Mouse (Mus musculus) midbrain, embryonic 10.5 days (tissue): ENCODE results near the gene D1Ertd622e. TPM values are rescaled to one million over a fixed set of nuclear protein-coding genes. Genes with fewer than 3 reads are reported as not detected.
A peak's percentile ranks its signal among the peaks of the same experiment; 100 is the strongest.

Source experiments
- DNase-seq: peaks from one replicate; pipeline ENCODE4 v3.0.0-alpha.2; 2017; ENCODE audit warnings: low spot score
- H3K27ac ChIP-seq: fragments of 300-500 bp; sonication (generic); replicated peaks from 2 replicates; pipeline ENCODE4 v1.5.1; 2016; ENCODE audit warnings: mild to moderate bottlenecking
- H3K27me3 ChIP-seq: fragments of 300-500 bp; sonication (generic); 2 replicates; pipeline ENCODE4 v1.6.1; 2016; ENCODE audit warnings: low read depth, mild to moderate bottlenecking; ENCODE audit not compliant: poor library complexity, severe bottlenecking
- H3K36me3 ChIP-seq: fragments of 300-500 bp; sonication (generic); 2 replicates; pipeline ENCODE4 v1.6.1; 2016; ENCODE audit warnings: mild to moderate bottlenecking, moderate library complexity
- H3K4me1 ChIP-seq: fragments of 300-500 bp; sonication (generic); 2 replicates; pipeline ENCODE4 v1.6.1; 2016
- H3K4me3 ChIP-seq: fragments of 300-500 bp; sonication (generic); 2 replicates; pipeline ENCODE4 v1.5.1; 2016; ENCODE audit warnings: mild to moderate bottlenecking, moderate library complexity
- H3K9me3 ChIP-seq: fragments of 300-500 bp; sonication (generic); replicated peaks from 2 replicates; pipeline ENCODE4 v1.6.1; 2016; ENCODE audit warnings: mild to moderate bottlenecking
- WGBS: fragments of 180-500 bp; shearing (Covaris S2); methylation state at CpG from one replicate; pipeline ENCODE4 v1.1.7; 2016; 5-methylcytosine and 5-hydroxymethylcytosine counted together
- polyA plus RNA-seq: library from polyadenylated mRNA; unstranded; fragments of >200 nt; fragmentation: Nextera tagmentation; extraction: Ambion mirVana; gene quantifications from 2 replicates; pipeline ENCODE4 v1.2.1, GENCODE M21; 2016

D1Ertd622e gene
- polyA plus RNA-seq, 1 experiment from 2014 or later = 39.0 TPM

DNA sequence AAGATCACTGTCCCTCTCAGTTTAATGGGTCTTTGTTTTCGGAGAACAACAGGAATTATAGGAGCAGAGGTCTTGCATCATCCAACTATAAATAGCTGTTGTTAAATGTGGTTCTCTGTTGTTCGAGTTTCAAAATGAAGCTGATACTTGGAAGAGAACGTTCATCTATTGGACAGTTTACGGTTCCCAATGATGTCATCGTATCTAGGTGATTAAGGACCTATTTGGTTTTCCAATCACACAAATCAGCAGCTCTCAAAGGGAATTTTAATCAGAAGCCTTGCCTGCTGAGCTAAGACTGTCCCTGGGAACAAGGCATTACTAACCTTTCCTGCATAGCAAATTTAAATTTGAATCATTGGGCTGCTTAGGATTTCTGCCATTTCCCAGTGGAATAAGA is 31.7 kb downstream of the D1Ertd622e start:
- Histone ChIP-seq H3K4me1 (peaks cover 42% of the 10 kb centered on the region), H3K27ac (peak overlapping the region; percentile 61), H3K9me3 (no peaks in the 10 kb centered on the region), H3K4me3 (no peak overlapping the region), H3K27me3 (no peaks in the 10 kb centered on the region), H3K36me3 (0 out of 2 replicates have a peak, but pooled peaks cover 2% of the 10 kb centered on the region)
- DNase-seq = no peak
- WGBS = 74% methylated on average over 5 of the region's 5 CpGs

DNA sequence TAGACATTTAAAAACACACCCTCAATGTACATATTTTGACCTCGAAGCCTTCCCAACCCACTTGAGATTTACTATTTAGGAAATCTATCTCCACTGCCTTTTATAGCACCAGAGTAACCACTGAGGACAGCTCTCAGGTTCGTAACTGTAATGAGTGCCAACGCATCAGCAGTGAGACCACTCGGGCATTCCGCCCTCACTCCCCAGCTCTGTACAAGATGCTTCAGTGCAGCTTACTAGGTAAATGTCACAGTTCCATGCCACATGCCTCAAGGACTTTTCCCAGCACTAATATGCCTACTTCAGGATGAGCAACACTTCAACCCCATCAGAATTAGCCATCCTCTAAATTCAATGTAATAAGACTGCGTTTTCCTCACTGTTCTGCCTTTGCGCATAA is 33.0 kb downstream of the D1Ertd622e start:
- Histone ChIP-seq H3K9me3 (no peaks in the 10 kb centered on the region), H3K4me1 (peaks cover 54% of the 10 kb centered on the region), H3K4me3 (no peak overlapping the region), H3K27ac (peak overlapping the region; percentile 63; the same call in 1 of the 2 replicates), H3K36me3 (no peaks in the 10 kb centered on the region), H3K27me3 (no peaks in the 10 kb centered on the region)
- 93% methylated on average over 7 of the region's 7 CpGs for WGBS
- no peak for DNase-seq

- Histone ChIP-seq H3K4me1 (peaks cover 62% of the 10 kb centered on the region), H3K4me3 (no peak overlapping the region), H3K27me3 (no peaks in the 10 kb centered on the region), H3K36me3 (no peaks in the 10 kb centered on the region), H3K9me3 (no peaks in the 10 kb centered on the region), H3K27ac (peak overlapping the region; percentile 17; the same call in 1 of the 2 replicates)
- 85% methylated on average over 8 of the region's 8 CpGs for WGBS
- DNase-seq = no peak
These were observed 33.9 kb downstream of the D1Ertd622e start for GRCm38 (mm10) chr1:97628016-97628415.

GRCm38 (mm10) chr1:97625427-97625826 is 36.4 kb downstream of the D1Ertd622e start:
- Histone ChIP-seq H3K4me3 (no peak overlapping the region), H3K9me3 (no peaks in the 10 kb centered on the region), H3K27ac (no peak overlapping the region; the same call in 1 of the 2 replicates), H3K36me3 (no peaks in the 10 kb centered on the region), H3K4me1 (peaks cover 64% of the 10 kb centered on the region), H3K27me3 (no peaks in the 10 kb centered on the region)
- WGBS = 80% methylated on average over 6 of the region's 6 CpGs
- DNase-seq = no peak

DNA sequence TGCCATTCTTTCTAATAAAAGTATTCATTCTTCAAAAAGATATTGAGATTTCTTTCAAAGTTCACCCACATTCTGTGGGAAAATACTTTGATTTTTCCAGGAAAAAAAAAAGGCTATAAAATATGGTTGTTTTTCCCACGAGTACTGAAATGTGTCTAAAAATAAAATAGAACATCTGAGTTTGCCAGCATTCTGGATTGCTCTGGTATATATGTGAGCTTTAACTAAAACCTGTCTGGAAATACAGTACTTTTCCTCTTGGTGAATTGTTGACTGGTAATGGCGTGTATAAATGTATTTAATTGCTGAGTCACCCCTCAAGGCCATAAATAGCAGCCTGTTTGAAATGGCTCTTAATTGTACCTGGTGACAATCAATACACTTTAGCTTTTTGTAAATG is 37.5 kb downstream of the D1Ertd622e start:
- 0 out of 2 replicates have a peak overlapping the region, but pooled peaks have one; percentile 38 for H3K27ac ChIP-seq
- no peaks in the 10 kb centered on the region for H3K36me3 ChIP-seq
- H3K27me3 ChIP-seq = no peaks in the 10 kb centered on the region
- WGBS = 81% methylated on average over 2 of the region's 2 CpGs
- DNase-seq = no peak
- H3K9me3 ChIP-seq = no peaks in the 10 kb centered on the region
- peaks cover 62% of the 10 kb centered on the region for H3K4me1 ChIP-seq
- no peak overlapping the region for H3K4me3 ChIP-seq

DNA sequence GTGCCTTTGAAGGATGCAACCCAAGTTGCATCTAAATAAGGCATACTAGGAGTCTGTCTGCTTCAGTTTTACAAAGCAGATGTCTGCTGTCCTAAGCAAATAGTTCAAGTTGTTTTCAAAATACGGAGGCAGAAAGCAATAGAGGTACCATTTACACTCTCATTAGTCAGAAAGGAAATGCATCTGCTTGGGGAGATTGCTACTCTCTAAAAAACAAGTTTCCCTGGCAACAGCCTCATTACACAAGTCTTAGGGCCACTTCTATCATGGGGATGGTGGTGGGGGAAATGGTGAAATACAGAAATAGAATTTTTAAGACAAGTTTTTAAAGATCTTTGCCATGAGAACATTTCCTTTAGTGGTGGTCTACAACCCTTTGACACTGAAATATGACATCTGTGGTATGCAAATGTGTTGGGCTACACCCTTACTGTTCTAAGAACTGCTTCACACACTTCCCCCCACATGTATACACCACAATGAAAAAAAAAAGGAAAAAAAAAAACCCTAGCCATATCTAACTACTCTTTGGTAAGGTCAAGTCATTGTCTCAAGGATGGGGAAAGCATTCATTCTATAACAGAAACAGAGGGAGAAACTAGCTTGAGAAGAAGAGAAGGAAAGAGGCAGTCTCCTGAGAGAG is 38.5 kb downstream of the D1Ertd622e start:
- Histone ChIP-seq H3K4me3 (0 out of 2 replicates have a peak overlapping the region, but pooled peaks have one; percentile 29), H3K27me3 (no peaks in the 10 kb centered on the region), H3K4me1 (peaks cover 55% of the 10 kb centered on the region), H3K27ac (peak overlapping the region; percentile 70), H3K9me3 (no peaks in the 10 kb centered on the region), H3K36me3 (no peaks in the 10 kb centered on the region)
- DNase-seq = no peak
- 45% methylated on average over 1 of the region's 1 CpGs for WGBS

- no peaks in the 10 kb centered on the region for H3K9me3 ChIP-seq
- 19% methylated on average over 5 of the region's 5 CpGs for WGBS
- DNase-seq = no peak
- H3K4me3 ChIP-seq = peak overlapping the region; percentile 29; the same call in 1 of the 2 replicates
- H3K4me1 ChIP-seq = peaks cover 50% of the 10 kb centered on the region
- no peaks in the 10 kb centered on the region for H3K36me3 ChIP-seq
- H3K27ac ChIP-seq = peak overlapping the region; percentile 70
- H3K27me3 ChIP-seq = no peaks in the 10 kb centered on the region
These were observed 39.2 kb downstream of the D1Ertd622e start for GRCm38 (mm10) chr1:97622574-97623208.

DNA sequence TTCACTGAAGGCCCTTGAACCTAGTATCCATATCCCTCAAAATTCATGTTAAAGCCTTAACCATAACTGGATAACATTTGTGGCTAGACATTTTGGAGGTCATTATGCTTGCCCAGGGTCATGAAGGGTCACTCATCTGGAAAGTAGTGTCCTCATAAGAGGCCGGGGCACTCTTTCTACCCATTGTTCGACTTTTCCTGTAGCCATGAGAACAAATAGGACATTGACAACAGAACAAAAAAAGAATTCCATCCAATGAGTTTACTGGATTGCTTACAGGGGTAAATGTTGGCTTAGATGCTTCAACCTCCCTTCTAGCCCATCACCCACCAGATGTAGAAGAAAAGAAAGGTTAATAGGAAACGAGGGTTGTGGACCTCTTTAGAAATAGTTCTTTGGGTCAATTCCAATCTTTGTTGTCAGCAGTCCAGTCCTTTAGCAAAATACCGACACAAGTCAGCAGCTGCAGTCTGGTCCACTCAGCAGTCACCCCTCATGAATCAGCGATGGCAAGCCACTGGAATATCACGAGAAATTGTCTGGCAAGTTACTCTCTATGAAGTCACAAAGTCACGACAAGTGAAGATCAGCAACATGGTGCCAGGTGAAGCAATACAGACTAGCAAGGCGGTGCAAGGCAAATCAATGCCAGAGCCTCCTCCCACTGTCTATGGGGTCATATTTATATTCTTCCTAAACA is 42.1 kb downstream of the D1Ertd622e start:
- H3K27ac ChIP-seq = no peak overlapping the region

DNA sequence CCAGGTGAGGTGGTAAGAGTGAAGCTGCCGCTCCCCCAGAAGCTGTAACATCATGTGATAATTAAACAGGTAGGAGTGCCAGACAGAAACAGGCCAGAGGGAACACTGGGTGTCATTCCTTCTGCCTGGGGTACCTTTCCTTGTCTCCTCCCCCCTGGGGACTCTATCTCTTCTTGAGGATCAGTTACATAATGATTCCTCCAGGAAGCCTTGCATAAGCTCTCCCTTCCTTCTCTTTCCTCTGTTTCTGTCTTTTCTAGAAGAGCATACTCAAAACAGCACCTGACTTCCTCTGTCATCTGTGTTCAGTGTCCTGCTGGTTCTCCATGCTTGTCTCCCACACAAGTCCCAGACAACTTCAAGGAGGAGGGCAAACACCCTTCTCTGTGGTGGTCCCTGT is 46.3 kb downstream of the D1Ertd622e start:
- no peaks in the 10 kb centered on the region for H3K9me3 ChIP-seq
- 89% methylated on average over 1 of the region's 1 CpGs for WGBS
- no peaks in the 10 kb centered on the region for H3K36me3 ChIP-seq
- no peak for DNase-seq
- H3K4me1 ChIP-seq = peaks cover 23% of the 10 kb centered on the region
- H3K27ac ChIP-seq = no peak overlapping the region
- no peaks in the 10 kb centered on the region for H3K27me3 ChIP-seq
- no peak overlapping the region for H3K4me3 ChIP-seq

More for the DNA sequence above, 42.1 kb downstream of the D1Ertd622e start:
- no peak overlapping the region for H3K4me3 ChIP-seq
- 72% methylated on average over 8 of the region's 8 CpGs for WGBS
- DNase-seq = no peak
- H3K4me1 ChIP-seq = peaks cover 54% of the 10 kb centered on the region
- H3K27me3 ChIP-seq = no peaks in the 10 kb centered on the region
- no peaks in the 10 kb centered on the region for H3K9me3 ChIP-seq
- H3K36me3 ChIP-seq = no peaks in the 10 kb centered on the region

GRCm38 (mm10) chr1:97614531-97615462 is 47.1 kb downstream of the D1Ertd622e start:
- Histone ChIP-seq H3K27me3 (no peaks in the 10 kb centered on the region), H3K4me3 (no peak overlapping the region), H3K4me1 (peaks cover 19% of the 10 kb centered on the region), H3K9me3 (no peaks in the 10 kb centered on the region), H3K36me3 (no peaks in the 10 kb centered on the region), H3K27ac (no peak overlapping the region)
- 82% methylated on average over 11 of the region's 11 CpGs for WGBS
- DNase-seq = no peak

GRCm38 (mm10) chr1:97611747-97612146 is 50.1 kb downstream of the D1Ertd622e start:
- Histone ChIP-seq H3K36me3 (no peaks in the 10 kb centered on the region), H3K9me3 (no peaks in the 10 kb centered on the region), H3K4me3 (no peak overlapping the region), H3K27me3 (no peaks in the 10 kb centered on the region), H3K27ac (no peak overlapping the region), H3K4me1 (peaks cover 7% of the 10 kb centered on the region)
- DNase-seq = no peak
- WGBS = 74% methylated on average over 2 of the region's 2 CpGs

DNA sequence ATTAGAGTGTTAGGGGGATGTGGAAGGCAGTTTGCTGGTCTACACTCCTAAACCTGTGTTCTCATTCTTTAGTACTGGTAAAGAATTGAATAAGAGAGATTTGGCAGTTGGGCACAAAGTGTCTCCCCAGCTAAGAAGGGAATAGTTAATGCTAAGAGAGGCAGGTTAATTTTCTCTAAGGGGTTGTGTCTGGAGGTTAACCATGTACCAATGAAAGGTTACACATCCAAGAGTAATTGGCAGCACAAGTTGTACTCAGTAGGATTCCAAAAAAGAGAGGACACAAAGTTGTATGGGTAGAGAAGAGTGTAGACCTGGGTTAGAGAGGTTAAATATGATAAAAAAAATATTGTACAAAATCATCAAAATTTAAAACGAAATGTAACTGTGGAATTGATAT is 58.5 kb downstream of the D1Ertd622e start:
- Histone ChIP-seq H3K27ac (no peak overlapping the region), H3K9me3 (no peaks in the 10 kb centered on the region), H3K4me1 (no peaks in the 10 kb centered on the region), H3K36me3 (no peaks in the 10 kb centered on the region), H3K27me3 (no peaks in the 10 kb centered on the region), H3K4me3 (no peak overlapping the region)
- DNase-seq = no peak
- WGBS = 76% methylated on average over 1 of the region's 1 CpGs
